Mouse (Mus musculus) C2C12 (cell line): Measurements from ENCODE around the gene Ncam2.

Experiments used
- CEBPB ChIP-seq: IDR thresholded peaks from one replicate; pipeline ENCODE4 v1.6.1; 2011; ENCODE audit warnings: low read depth, mild to moderate bottlenecking, control low read depth, moderate library complexity
- CTCF ChIP-seq: IDR thresholded peaks from one replicate; pipeline ENCODE4 v1.5.1; 2011; ENCODE audit not compliant: control insufficient read depth, insufficient read depth, insufficient read length
- FOSL1 ChIP-seq: IDR thresholded peaks from one replicate; pipeline ENCODE4 v1.8.0; 2011; ENCODE audit warnings: mild to moderate bottlenecking, low read length; ENCODE audit not compliant: poor library complexity, insufficient read depth, severe bottlenecking
- MAX ChIP-seq: IDR thresholded peaks from one replicate; pipeline ENCODE4 v1.6.1; 2011; ENCODE audit warnings: mild to moderate bottlenecking, control low read depth
- MYOD1 ChIP-seq: IDR thresholded peaks from one replicate; pipeline ENCODE4 v1.6.1; 2011; ENCODE audit warnings: low read depth; ENCODE audit not compliant: control insufficient read depth, insufficient read length
- MYOG ChIP-seq: IDR thresholded peaks from one replicate; pipeline ENCODE4 v1.6.1; 2011; ENCODE audit not compliant: control insufficient read depth, insufficient read length; ENCODE audit errors: extremely low read depth
- USF1 ChIP-seq: IDR thresholded peaks from one replicate; pipeline ENCODE4 v1.6.1; 2011; ENCODE audit warnings: low read depth, mild to moderate bottlenecking, control low read depth, moderate library complexity

DNA sequence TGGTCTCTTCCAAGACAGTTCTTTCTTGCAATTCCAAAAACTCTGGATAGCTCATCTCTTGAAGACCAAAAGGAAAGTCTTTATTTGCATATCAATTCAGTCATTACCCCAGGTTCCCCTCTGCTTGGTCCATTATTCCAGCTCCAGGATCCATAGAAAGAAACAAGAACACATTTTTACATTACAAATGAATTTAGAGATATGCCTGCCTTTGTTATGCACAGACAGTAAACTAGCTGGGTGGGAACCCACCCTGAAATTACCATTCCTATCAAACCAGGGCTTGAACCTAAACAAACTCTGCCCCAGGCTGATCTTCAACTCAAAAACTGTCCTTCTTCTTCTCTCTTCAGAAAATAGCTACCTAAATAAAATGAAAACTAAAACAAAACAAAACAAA lies 280.6 kb downstream of the Ncam2 start:
- TF ChIP-seq CTCF (no peak), USF1 (no peak), MYOG (no peak), MYOD1 (no peak), CEBPB (no peak), MAX (no peak), FOSL1 (no peak)
